Mouse (Mus musculus): ENCODE results near the gene Prune2.

Gene Prune2

DNA sequence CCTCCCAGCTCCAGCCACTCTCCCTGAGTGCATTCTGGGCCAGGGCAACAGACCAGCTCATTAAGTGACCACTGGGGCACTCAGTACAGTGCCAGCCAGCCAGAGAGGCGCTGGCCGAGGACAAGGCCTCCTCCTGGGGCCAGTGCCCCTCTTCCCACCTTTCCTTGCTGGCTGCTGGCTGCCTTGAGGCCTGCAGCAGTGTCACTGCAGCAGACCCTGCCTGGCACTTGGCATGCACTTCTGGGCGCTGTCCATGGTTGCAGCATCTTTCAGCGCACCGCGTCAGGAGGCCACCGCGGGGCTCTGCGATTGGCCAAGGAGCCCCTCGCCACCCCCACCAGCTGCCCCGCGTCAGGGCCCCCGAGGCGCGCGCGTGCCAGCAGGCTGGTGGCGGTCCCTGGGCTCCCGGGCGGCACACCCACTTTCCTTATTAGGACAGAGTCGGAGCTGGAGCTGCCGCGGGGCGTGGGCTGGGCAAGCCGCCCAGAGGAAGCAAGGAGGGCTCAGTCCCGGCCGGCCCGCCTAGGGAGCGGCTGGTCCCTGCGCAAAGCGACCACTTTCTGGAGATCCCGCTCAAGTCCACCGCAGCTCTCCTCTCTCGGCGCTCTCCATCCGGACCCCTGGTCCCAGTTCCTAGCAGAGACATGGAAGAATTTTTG, at the start of gene Prune2:
TSS of gene Prune2 (plus strand) at position 506 of the 659 bp plus-strand sequence.
- no peak for DNase-seq (ENCODE audit: low spot score)

GRCm38 (mm10) chr19:16911507-16911906, 44.4 kb upstream of the Prune2 start:
- DNase-seq (ENCODE audit: low spot score): no peak

GRCm38 (mm10) chr19:16924516-16924915, 31.4 kb upstream of the Prune2 start:
- DNase-seq (ENCODE audit: low spot score): no peak

DNA sequence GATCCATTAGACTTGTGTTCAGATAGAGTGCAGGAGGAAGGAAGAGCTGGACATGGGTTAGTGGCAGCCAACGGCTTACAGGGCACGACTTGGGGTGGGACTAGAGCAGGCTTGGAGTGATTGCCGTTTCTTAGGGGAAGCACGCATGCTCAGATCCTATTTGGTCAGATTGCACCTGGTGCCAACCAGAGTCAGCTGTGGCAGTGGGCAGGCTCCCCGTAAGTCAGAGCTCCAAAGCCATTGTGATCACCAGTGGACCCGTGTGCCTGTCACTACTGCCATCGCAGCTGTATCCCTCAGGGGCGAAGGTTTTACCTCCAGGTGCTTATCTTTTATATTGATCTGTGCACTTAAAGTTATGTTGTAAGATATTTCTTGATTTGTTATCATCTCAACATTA, 21.3 kb upstream of the Prune2 start:
- DNase-seq (ENCODE audit: low spot score): no peak

DNA sequence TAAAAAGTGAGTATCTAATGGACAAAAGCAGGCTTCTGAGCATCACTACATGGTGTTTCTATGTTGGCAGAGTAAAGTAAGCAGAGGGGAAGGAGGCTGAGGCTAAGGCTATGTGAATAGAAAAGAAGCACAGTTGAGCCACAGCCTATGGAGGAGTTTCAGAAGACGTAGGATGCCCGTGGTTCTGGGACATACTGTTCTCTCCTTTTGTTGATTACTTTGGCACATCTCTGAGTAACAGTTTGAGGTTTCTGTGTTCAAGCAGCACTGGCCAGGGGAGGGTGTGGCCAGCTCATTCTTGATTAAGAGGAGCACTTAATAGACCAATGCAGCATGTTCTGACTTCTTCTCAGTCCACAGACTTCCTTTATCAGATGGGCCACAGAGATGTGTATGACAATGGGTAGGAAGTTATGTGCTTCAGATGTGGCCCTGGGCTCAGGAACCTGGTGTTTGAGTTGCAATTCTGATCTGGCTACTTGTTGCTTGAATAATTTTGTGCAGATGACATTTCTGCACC, 7.1 kb upstream of the Prune2 start:
- peak; percentile 26 for DNase-seq (ENCODE audit: low spot score)

DNA sequence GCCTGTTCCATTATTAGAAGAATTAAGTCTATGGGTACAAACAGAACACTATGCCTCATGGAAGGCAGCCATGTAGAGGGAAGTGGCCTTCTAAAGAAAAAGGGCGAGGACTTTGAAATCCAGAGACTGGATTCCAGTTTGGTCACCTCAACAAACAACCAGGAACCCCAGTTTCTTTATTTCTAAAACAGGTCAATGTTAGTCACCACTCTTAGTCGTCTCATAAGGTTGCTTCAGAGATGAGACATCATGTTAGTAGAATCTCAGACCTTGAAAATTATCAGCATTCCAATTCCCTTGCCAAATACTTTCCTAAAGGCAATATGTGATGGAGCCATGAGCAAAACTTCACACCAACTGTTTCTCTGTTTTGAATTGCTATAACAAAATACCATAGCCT, 6.6 kb upstream of the Prune2 start:
- no peak for DNase-seq (ENCODE audit: low spot score)

GRCm38 (mm10) chr19:16950051-16950450, 5.9 kb upstream of the Prune2 start:
- DNase-seq (ENCODE audit: low spot score): peak; percentile 71

DNA sequence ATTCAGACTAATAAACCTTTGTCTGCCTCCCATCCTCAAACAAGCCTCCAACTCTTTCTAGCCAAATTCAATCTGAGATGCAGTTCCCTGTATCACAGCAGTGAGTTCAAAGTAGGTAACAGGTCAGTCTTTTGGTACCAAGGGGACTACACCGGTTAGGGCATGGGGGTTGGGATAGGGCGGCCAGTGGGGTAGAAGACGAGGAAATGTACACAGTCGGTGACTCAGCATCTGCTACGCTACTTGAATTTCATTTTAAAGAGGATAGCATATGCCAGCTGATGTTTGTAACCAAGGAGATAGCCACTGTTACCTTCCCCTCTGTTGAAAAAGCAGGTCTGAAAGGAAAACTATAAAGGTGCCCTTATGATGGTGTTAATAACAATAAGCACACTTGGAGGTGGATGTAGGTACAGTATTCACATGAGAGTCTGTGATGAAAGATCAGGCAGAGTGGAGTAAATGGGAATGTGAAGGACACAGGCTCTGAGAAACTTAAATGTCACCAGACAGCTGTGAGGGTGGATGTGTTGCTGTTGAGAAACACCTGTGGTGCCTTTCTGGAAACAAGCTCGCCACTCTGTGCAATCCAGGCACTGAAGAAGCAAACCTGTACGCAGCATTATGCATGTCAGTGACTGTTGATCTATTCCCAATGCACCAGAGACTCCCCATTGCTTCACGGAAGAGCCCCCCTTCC, 5.1 kb upstream of the Prune2 start:
- no peak for DNase-seq (ENCODE audit: low spot score)

DNA sequence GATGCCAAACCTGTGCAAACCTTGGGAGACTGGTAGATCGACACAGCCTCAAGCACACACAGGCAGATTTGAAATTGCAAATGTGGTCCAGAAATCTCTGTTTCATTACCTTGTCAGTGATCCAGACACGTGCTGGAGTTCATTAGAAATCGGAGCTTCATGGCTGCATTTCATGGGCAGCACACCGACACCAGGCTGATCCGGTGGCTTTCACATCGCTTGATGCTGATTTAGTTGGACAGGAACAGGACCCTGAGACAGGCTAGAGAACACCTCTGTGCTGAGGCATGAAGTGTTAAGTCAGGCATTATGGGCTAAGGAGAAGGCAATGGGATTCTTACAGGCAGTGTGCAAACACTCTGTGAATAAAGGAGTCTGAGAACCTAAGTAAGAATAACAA, 1.2 kb upstream of the Prune2 start:
- DNase-seq (ENCODE audit: low spot score): no peak

GRCm38 (mm10) chr19:16955231-16955612, 696 bp upstream of the Prune2 start:
- DNase-seq (ENCODE audit: low spot score): no peak

DNA sequence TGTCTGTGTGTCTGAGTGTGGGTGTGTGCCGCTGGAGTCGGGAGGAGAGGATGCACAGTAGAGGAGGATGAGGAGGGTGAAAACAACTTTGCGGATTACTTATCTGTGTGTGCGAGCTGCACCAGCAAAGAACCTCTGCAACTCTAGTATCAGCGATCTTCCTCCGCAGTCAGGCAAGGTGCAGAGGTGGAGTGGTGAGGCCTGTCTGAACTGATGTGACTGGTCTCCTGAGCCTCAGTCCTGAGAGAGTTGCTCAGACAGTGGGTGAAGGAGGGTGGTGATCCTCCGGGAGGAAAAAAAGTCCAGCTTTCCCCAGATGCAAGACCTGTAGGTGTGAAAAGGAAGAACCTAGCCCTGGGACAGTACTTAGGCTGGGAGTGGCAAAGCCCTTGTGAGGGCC, 401 bp downstream of the Prune2 start:
- DNase-seq (ENCODE audit: low spot score): no peak

DNA sequence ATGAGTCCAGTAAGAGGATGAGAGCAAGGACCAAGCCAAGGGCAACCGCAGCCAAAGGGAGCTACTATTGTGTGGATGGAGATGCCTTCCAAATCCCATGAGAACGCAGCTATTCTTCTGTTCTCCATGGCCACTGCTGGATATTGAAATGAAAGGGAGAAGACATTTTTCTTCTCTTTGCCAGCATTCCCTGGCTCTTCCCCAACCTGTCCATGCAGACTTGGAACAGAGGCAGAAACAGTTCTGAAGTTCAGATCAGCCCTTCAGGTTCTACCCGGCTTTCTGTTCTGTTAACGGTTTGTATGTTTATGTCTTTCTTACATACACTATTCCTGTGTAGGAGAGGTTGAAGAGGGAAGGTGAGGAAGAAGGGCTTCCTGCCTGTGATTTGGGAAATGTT, 3.1 kb downstream of the Prune2 start:
- peak; percentile 52 for DNase-seq (ENCODE audit: low spot score)

GRCm38 (mm10) chr19:16959551-16959950, 3.6 kb downstream of the Prune2 start:
- peak; percentile 51 for DNase-seq (ENCODE audit: low spot score)

DNA sequence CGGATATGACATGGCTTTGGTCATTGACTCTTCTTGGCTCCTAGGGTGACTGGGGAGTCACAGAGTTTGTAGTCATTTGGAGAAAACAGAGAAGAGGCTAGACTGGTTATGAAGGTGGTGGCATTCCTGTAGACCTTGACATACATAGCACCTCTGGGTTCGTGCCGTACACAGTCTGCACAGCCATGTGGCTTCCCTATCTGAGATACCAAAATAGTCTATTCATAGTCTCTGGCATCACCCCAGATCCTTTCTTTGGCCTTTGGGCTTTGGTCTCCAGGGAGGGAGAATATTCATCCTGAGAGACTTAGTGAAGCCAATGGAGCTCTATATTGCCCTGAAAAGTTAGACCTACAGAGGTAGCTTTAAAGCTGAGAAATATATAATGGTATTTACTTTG, 5.1 kb downstream of the Prune2 start:
- DNase-seq (ENCODE audit: low spot score): no peak

- DNase-seq (ENCODE audit: low spot score): no peak
Measured at GRCm38 (mm10) chr19:16963178-16963577, 7.3 kb downstream of the Prune2 start.

DNA sequence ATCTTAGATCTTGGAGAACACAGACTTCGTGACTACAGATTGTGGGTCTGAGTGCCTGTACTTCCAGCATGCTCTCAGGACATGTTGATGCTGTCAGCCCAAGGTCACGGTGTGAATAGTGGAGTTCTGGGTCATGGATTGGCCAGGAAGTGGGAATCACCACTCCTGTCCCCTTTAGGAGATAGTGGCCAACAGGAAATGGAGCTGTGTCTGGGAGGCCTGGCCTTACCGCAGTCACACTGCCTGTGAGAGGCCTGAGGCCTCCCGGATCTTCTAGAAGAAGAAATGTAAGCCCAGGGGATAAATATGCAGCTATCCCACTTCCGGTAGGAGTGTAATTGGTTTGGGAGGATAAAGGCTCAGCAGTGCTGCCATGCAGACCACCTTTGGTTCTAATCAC, 12.8 kb downstream of the Prune2 start:
- DNase-seq (ENCODE audit: low spot score): no peak

DNA sequence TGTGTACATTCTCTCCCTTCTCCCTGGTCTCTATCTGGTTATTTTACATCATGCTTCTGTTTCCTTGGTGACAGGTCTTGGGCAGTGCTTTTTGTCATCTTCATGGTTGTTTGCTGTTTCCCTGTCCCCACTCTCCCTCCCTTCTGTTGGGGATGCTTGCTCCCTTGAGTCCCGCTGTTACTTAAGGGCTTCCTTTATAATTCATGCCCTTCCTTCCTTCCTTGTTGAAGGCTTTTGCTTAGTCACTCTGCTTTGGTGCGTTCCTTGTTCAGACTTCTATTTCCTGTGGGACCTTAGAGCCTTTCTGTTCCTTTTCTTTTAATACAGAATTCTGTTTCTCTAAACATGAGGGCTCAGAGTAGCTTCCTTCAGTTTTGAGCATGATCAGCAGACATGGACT, 14.7 kb downstream of the Prune2 start:
- DNase-seq (ENCODE audit: low spot score): no peak

DNA sequence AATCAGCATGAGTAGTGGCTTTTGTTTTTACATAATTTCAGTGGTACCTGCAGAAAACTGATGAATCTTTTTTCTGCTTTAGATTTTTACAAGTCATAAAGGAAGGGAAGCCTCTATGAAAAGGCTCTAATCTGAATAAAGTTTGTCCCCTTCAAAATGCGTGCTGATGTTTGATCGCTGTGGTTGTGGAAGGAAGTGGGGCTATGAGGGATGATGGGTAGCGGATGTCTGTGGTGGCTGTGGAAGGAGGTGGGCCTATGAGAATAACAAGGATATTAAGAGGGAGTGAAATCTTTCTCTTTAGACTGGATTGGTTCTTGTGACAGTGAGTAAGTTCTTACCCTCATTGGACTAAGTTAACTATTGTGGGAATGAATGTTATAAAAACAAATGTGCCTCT, 23.0 kb downstream of the Prune2 start:
- no peak for DNase-seq (ENCODE audit: low spot score)

DNA sequence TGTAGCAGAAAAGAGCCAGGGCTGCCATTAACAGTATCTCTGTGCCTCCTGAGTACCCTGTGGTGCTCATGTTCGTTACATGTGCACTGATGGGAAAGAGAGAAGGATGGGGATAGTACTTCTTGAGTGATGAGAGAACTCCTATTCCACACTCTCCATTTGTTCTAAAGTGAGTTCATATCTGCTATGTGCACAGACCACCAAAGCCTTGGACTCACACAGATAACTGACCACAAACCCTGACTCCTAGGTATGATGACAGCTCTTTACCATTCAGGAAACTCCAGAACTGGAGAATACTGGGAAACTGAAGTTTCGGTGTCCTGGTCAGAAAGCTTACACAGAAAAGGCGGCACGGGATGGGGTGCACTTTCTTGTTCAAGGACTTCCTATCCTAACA, 25.8 kb downstream of the Prune2 start:
- no peak for DNase-seq (ENCODE audit: low spot score)

- DNase-seq (ENCODE audit: low spot score): peak; percentile 85
Measured at GRCm38 (mm10) chr19:16984897-16985296, 29.0 kb downstream of the Prune2 start.

GRCm38 (mm10) chr19:16987984-16988383, 32.1 kb downstream of the Prune2 start:
- no peak for DNase-seq (ENCODE audit: low spot score)

DNA sequence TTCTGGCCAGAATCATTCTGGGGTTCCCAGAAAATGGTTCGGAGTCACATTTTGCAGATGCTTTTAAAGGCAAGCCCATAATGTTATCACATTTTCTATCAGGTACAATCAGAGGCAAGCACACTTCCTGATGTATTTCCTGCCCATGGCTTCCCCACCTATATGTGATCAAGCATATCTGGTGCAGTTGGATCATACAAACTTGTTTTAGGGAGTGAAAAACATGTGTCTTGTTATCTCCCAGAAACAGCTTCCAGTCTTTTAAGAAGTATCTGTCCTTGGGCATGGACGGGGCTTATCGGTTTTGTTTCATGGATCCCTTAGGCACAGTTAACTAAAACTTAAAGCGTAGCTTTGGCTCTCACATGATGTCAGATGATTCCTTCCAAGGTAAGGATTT, 36.2 kb downstream of the Prune2 start:
- no peak for DNase-seq (ENCODE audit: low spot score)

- no peak for DNase-seq (ENCODE audit: low spot score)
Measured at GRCm38 (mm10) chr19:16994260-16994659, 38.3 kb downstream of the Prune2 start.

- no peak for DNase-seq (ENCODE audit: low spot score)
Measured at GRCm38 (mm10) chr19:16997915-16998314, 42.0 kb downstream of the Prune2 start.
